Mouse (Mus musculus): ENCODE measurements around the gene Rnf166.

DNA sequence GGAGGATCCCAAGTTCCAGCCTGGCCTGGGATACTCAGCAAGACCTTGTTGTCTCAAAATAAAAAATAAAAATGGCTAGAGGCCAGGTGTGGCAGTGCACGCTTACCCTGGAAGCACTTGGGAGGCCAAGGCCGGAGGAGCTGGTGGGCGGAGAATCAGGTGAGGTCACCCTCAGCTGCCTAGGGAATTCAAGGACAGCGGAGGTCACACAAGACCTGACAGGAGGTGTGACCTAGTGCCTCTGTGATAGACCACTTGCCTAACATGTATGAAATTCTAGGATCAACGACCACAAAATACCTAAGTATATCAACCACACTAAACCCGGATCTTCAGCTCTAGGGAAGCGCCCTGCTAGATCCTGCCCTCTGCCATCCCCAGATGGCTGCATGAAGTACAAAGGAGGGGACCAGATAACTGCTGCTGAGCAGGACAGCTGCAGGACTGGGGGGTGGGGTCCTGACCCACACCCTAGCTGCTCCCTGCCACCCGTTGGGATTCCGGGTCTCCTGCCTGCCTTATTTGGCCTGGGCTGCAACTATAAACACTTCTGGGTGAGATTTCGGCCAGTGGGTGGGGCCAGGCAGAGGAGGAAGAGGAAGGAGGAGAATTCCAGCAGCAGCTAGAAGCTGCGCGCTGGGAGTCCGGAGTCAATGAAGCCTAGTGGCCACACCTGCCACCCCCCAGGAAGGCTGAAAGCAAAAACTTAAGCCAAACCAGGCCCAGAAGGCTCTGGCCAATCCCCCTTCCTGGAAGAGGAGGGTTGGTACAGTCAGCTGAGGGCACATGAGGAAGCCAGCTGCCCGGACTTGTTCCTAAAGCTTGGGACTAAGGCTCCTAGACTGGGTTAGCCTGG, 47.2 kb upstream of the Rnf166 start:
- TF ChIP-seq CTCF (IDR thresholded peaks at IDR 0.05; ENCODE audit: extremely low read depth, insufficient read length, insufficient replicate concordance, low read depth, low read length) (no peak), POLR2A (IDR thresholded peaks at IDR 0.05; ENCODE audit: low read depth, low read length) (0 out of 2 replicates have a peak, but pooled peaks have one; percentile 10)

Data from small intestine, adult 2 months (tissue).